Mouse (Mus musculus): ENCODE results near the gene Nox3. TPM values are rescaled to one million over a fixed set of nuclear protein-coding genes. Genes with fewer than 3 reads are reported as not detected.

Nox3 gene
- total RNA-seq, 1 experiment = not detected

DNA sequence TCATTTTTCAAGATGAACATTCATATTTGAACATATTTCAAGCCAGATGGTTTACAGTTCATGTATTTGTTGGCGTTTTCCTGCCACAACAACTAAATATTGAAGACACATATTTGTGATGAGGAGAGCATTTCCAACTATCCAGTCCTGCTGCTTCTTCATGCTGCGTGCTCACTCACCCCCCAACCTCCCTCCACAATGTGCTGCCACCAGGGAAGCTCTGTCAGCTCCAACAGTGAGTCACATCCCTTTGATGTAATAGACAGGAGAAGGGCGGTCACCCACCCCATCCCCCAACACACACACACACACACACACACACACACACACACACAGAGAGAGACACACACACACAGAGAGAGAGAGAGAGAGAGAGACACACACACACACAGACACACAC, 6.3 kb upstream of the Nox3 start:
- Histone ChIP-seq H3K9ac (ENCODE audit: insufficient read depth, low read depth, low read length, poor library complexity, severe bottlenecking) (no peak overlapping the region), H3K27ac (ENCODE audit: insufficient read depth, low read depth, low read length, poor library complexity, severe bottlenecking) (no peak overlapping the region), H3K9me3 (ENCODE audit: control insufficient read depth, insufficient read depth, low read depth, low read length) (no peaks in the 10 kb centered on the region), H3K36me3 (ENCODE audit: control insufficient read depth, insufficient read depth, low read length, poor library complexity, severe bottlenecking) (no peaks in the 10 kb centered on the region), H3K4me1 (ENCODE audit: control insufficient read depth in 2 of 2, insufficient read depth in 2 of 2, low read length in 2 of 2, poor library complexity in 1 of 2) (no peaks in the 10 kb centered on the region), H3K4me3 (ENCODE audit: insufficient read depth in 1 of 2, low read depth in 1 of 2, low read length in 2 of 2, poor library complexity in 1 of 2, severe bottlenecking in 1 of 2) (no peak overlapping the region)
- TF ChIP-seq CHD2 (IDR thresholded peaks at IDR 0.05; ENCODE audit: low read depth, low read length) (no peak), HCFC1 (IDR thresholded peaks at IDR 0.05; ENCODE audit: borderline replicate concordance, insufficient read depth, low read length) (no peak), ZNF384 (IDR thresholded peaks at IDR 0.05; ENCODE audit: low read depth, low read length) (no peak), MAFK (IDR thresholded peaks at IDR 0.05; ENCODE audit: insufficient read depth, low read depth, low read length) (no peak), ZC3H11A (IDR thresholded peaks at IDR 0.05; ENCODE audit: borderline replicate concordance, low read depth, low read length) (no peak)
- DNase-seq (ENCODE audit: low read depth, low spot score) = no peak
- in situ Hi-C loops (cut with MboI; ENCODE audit: low sequenced_read_pairs in 2 of 2, unreplicated experiment in 2 of 2) = no loop called here

DNA sequence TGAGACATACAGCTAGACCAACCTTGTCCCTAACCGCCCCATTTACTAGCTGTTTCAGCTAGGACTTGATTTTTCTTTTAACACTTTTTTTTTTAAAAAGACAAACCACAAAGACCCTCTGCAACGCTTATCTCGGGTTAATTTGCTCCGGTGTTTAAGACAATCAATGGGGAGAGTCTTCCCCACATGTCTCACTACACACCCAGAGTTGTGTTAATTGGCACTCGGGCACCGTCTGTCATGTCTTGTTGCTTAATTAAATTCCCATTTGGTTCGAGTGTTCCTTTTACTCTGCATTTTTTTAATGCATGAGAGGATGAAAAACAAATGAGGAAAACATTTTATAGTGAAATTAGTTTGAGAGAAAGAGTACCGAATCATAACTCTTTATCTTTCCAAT, 3.2 kb downstream of the Nox3 start:
- TF ChIP-seq HCFC1 (IDR thresholded peaks at IDR 0.05; ENCODE audit: borderline replicate concordance, insufficient read depth, low read length) (no peak), CHD2 (IDR thresholded peaks at IDR 0.05; ENCODE audit: low read depth, low read length) (no peak), ZC3H11A (IDR thresholded peaks at IDR 0.05; ENCODE audit: borderline replicate concordance, low read depth, low read length) (no peak), ZNF384 (IDR thresholded peaks at IDR 0.05; ENCODE audit: low read depth, low read length) (no peak), MAFK (IDR thresholded peaks at IDR 0.05; ENCODE audit: insufficient read depth, low read depth, low read length) (no peak)
- DNase-seq (ENCODE audit: low read depth, low spot score) = no peak
- no peak overlapping the region for H3K9ac ChIP-seq (ENCODE audit: insufficient read depth, low read depth, low read length, poor library complexity, severe bottlenecking)
- in situ Hi-C loops (cut with MboI; ENCODE audit: low sequenced_read_pairs in 2 of 2, unreplicated experiment in 2 of 2) = no loop called here
- no peaks in the 10 kb centered on the region for H3K9me3 ChIP-seq (ENCODE audit: control insufficient read depth, insufficient read depth, low read depth, low read length)
- H3K4me1 ChIP-seq (ENCODE audit: control insufficient read depth in 2 of 2, insufficient read depth in 2 of 2, low read length in 2 of 2, poor library complexity in 1 of 2) = no peaks in the 10 kb centered on the region
- no peaks in the 10 kb centered on the region for H3K36me3 ChIP-seq (ENCODE audit: control insufficient read depth, insufficient read depth, low read length, poor library complexity, severe bottlenecking)
- no peak overlapping the region for H3K27ac ChIP-seq (ENCODE audit: insufficient read depth, low read depth, low read length, poor library complexity, severe bottlenecking)
- H3K4me3 ChIP-seq (ENCODE audit: insufficient read depth in 1 of 2, low read depth in 1 of 2, low read length in 2 of 2, poor library complexity in 1 of 2, severe bottlenecking in 1 of 2) = no peak overlapping the region

- H3K4me3 ChIP-seq (ENCODE audit: insufficient read depth in 1 of 2, low read depth in 1 of 2, low read length in 2 of 2, poor library complexity in 1 of 2, severe bottlenecking in 1 of 2) = no peak overlapping the region
- H3K27ac ChIP-seq (ENCODE audit: insufficient read depth, low read depth, low read length, poor library complexity, severe bottlenecking) = no peak overlapping the region
- no peaks in the 10 kb centered on the region for H3K9me3 ChIP-seq (ENCODE audit: control insufficient read depth, insufficient read depth, low read depth, low read length)
- H3K36me3 ChIP-seq (ENCODE audit: control insufficient read depth, insufficient read depth, low read length, poor library complexity, severe bottlenecking) = no peaks in the 10 kb centered on the region
- DNase-seq (ENCODE audit: low read depth, low spot score) = no peak
- H3K9ac ChIP-seq (ENCODE audit: insufficient read depth, low read depth, low read length, poor library complexity, severe bottlenecking) = no peak overlapping the region
- TF ChIP-seq CHD2 (IDR thresholded peaks at IDR 0.05; ENCODE audit: low read depth, low read length) = no peak
- no peak for TF ChIP-seq HCFC1 (IDR thresholded peaks at IDR 0.05; ENCODE audit: borderline replicate concordance, insufficient read depth, low read length)
- TF ChIP-seq ZC3H11A (IDR thresholded peaks at IDR 0.05; ENCODE audit: borderline replicate concordance, low read depth, low read length) = no peak
- no peak for TF ChIP-seq MAFK (IDR thresholded peaks at IDR 0.05; ENCODE audit: insufficient read depth, low read depth, low read length)
- no peak for TF ChIP-seq ZNF384 (IDR thresholded peaks at IDR 0.05; ENCODE audit: low read depth, low read length)
- no peaks in the 10 kb centered on the region for H3K4me1 ChIP-seq (ENCODE audit: control insufficient read depth in 2 of 2, insufficient read depth in 2 of 2, low read length in 2 of 2, poor library complexity in 1 of 2)
- in situ Hi-C loops (cut with MboI; ENCODE audit: low sequenced_read_pairs in 2 of 2, unreplicated experiment in 2 of 2) = no loop called here
Measured at GRCm38 (mm10) chr17:3690499-3691258, 5.4 kb downstream of the Nox3 start.

DNA sequence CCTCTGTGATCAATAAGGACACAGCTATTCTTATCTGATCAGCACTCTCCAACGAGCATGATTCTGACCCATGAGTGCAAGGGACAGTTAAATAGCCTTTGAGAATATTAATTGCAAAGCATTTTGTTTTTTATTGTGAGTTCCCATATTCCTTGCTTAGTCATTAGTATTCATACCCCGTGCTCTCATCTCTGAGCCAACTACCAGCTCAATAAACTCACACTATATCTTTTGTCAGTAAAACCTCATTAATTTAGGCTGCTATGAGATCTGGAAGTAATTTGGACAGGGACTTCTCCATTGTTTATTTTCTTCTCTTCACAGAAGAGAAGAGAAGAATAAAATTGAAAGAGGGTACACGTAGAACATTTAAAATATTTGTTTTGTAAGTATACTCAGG, 12.4 kb downstream of the Nox3 start:
- Histone ChIP-seq H3K9ac (ENCODE audit: insufficient read depth, low read depth, low read length, poor library complexity, severe bottlenecking) (no peak overlapping the region), H3K4me3 (ENCODE audit: insufficient read depth in 1 of 2, low read depth in 1 of 2, low read length in 2 of 2, poor library complexity in 1 of 2, severe bottlenecking in 1 of 2) (no peak overlapping the region), H3K4me1 (ENCODE audit: control insufficient read depth in 2 of 2, insufficient read depth in 2 of 2, low read length in 2 of 2, poor library complexity in 1 of 2) (no peaks in the 10 kb centered on the region), H3K27ac (ENCODE audit: insufficient read depth, low read depth, low read length, poor library complexity, severe bottlenecking) (no peak overlapping the region), H3K36me3 (ENCODE audit: control insufficient read depth, insufficient read depth, low read length, poor library complexity, severe bottlenecking) (no peaks in the 10 kb centered on the region), H3K9me3 (ENCODE audit: control insufficient read depth, insufficient read depth, low read depth, low read length) (no peaks in the 10 kb centered on the region)
- in situ Hi-C loops (cut with MboI; ENCODE audit: low sequenced_read_pairs in 2 of 2, unreplicated experiment in 2 of 2) = no loop called here
- TF ChIP-seq MAFK (IDR thresholded peaks at IDR 0.05; ENCODE audit: insufficient read depth, low read depth, low read length) (no peak), ZNF384 (IDR thresholded peaks at IDR 0.05; ENCODE audit: low read depth, low read length) (no peak), ZC3H11A (IDR thresholded peaks at IDR 0.05; ENCODE audit: borderline replicate concordance, low read depth, low read length) (no peak)
- DNase-seq (ENCODE audit: low read depth, low spot score) = no peak
